ENCODE assay signal across 17 mouse cellular contexts in the genomic region with DNA sequence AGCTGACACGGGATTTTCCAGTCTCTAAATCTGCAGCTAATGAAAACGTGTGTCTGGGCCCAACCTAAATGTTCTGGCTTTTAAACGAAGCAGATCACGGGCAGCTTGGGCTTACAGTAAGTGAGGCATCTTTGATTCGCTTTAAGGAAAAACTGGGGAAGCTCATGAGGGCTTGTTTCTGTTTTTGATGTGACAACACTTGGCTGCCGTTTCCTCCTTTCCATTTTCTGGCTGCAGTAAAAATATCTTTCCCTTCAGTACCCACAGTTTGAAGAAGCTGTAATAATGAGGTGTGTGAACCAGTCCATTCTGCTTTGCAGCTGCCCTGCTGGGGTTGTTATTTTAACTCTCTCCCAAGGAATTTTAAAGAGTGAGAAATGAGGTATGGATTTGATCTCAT.
A peak's percentile ranks its signal among the peaks of the same experiment; 100 is the strongest.
DNase-seq lines count a peak whose midpoint lies in the region; ATAC-seq and TF ChIP-seq lines count a peak whose summit lies in the region.
"Had no signal": no experiment of that assay in that cellular context is flagged by ENCODE, and none has a peak within 500 bp of the region (broad histone marks: within the 10 kb centered on the region; RNA-seq: fewer than 3 reads in every experiment).

No protein-coding gene starts in this region.

- H3K27ac ChIP-seq in lung, embryonic 14.5 days (ENCODE audit: low read depth): no peak overlapping the region
- 0 out of 2 replicates have a peak overlapping the region, but pooled peaks have one; percentile 16 for H3K27ac ChIP-seq in forebrain, embryonic 10.5 days
- peak overlapping the region; percentile 24; the same call in 1 of the 2 replicates for H3K27ac ChIP-seq in forebrain, embryonic 15.5 days (replicated peaks)
- 0 out of 2 replicates have a peak overlapping the region, but pooled peaks have one; percentile 6 for H3K27ac ChIP-seq in midbrain, embryonic 15.5 days
- H3K27ac ChIP-seq: limb, embryonic 13.5 days; liver, embryonic 15.5 days had no signal

- peak; percentile 71 for DNase-seq in lung, embryonic 14.5 days
- DNase-seq in lung, postnatal 10 days: no peak
- DNase-seq in forebrain, embryonic 10.5 days (ENCODE audit: extremely low spot score, low spot score): no peak
- DNase-seq in kidney, adult 11 months: no peak
- DNase-seq in thymus, postnatal 14 days: no peak
- DNase-seq: cerebellum, postnatal 14 days; heart, postnatal 4 days; kidney, adult 9 months; kidney, postnatal 36 days; layer of hippocampus, adult 9-11 months; thymus, adult 18-20 months had no signal

- H3K27me3 ChIP-seq in lung, embryonic 14.5 days (ENCODE audit: insufficient read depth, low read length): no peaks in the 10 kb centered on the region
- no peaks in the 10 kb centered on the region for H3K27me3 ChIP-seq in forebrain, embryonic 10.5 days (ENCODE audit: poor library complexity, severe bottlenecking)
- no peaks in the 10 kb centered on the region for H3K27me3 ChIP-seq in forebrain, embryonic 15.5 days
- no peaks in the 10 kb centered on the region for H3K27me3 ChIP-seq in midbrain, embryonic 15.5 days (replicated peaks)
- H3K27me3 ChIP-seq: heart, embryonic 12.5 days; limb, embryonic 13.5 days; liver, embryonic 15.5 days had no signal

- H3K36me3 ChIP-seq in lung, embryonic 14.5 days (ENCODE audit: insufficient read depth): no peaks in the 10 kb centered on the region
- H3K36me3 ChIP-seq in forebrain, embryonic 10.5 days (replicated peaks): no peaks in the 10 kb centered on the region
- H3K36me3 ChIP-seq in forebrain, embryonic 15.5 days: no peaks in the 10 kb centered on the region
- H3K36me3 ChIP-seq in midbrain, embryonic 15.5 days (replicated peaks): no peaks in the 10 kb centered on the region
- H3K36me3 ChIP-seq: heart, embryonic 12.5 days; limb, embryonic 13.5 days; liver, embryonic 15.5 days had no signal

- peak; percentile 51 for ATAC-seq in lung, embryonic 14.5 days (ENCODE audit: insufficient read depth)
- peak; percentile 33 for ATAC-seq in forebrain, embryonic 15.5 days (replicated peaks)
- peak; percentile 46; the same call in 1 of the 2 replicates for ATAC-seq in midbrain, embryonic 15.5 days (replicated peaks)
- ATAC-seq: inflammation-experienced regulatory T-cells, adult 6 months had no signal

- no peaks in the 10 kb centered on the region for H3K4me1 ChIP-seq in lung, embryonic 14.5 days (ENCODE audit: insufficient read depth)
- peaks cover 34% of the 10 kb centered on the region for H3K4me1 ChIP-seq in forebrain, embryonic 10.5 days
- H3K4me1 ChIP-seq in forebrain, embryonic 15.5 days: peaks cover 30% of the 10 kb centered on the region
- peaks cover 15% of the 10 kb centered on the region for H3K4me1 ChIP-seq in midbrain, embryonic 15.5 days
- H3K4me1 ChIP-seq: liver, embryonic 15.5 days had no signal

- H3K4me2 ChIP-seq in lung, embryonic 14.5 days: no peak overlapping the region
- no peak overlapping the region for H3K4me2 ChIP-seq in forebrain, embryonic 15.5 days (replicated peaks)
- no peak overlapping the region for H3K4me2 ChIP-seq in midbrain, embryonic 15.5 days
- H3K4me2 ChIP-seq: heart, embryonic 12.5 days; limb, embryonic 13.5 days; liver, embryonic 15.5 days had no signal

- TF ChIP-seq CTCF in lung, embryonic 14.5 days (IDR thresholded peaks at IDR 0.05; ENCODE audit: low read depth): no peak

- H3K9ac ChIP-seq in lung, embryonic 14.5 days: no peak overlapping the region
- no peak overlapping the region for H3K9ac ChIP-seq in forebrain, embryonic 15.5 days (replicated peaks)
- no peak overlapping the region for H3K9ac ChIP-seq in midbrain, embryonic 15.5 days
- H3K9ac ChIP-seq: heart, embryonic 12.5 days; limb, embryonic 13.5 days; liver, embryonic 15.5 days had no signal

- H3K9me3 ChIP-seq in lung, embryonic 14.5 days (ENCODE audit: low read depth, low read length): no peaks in the 10 kb centered on the region
- H3K9me3 ChIP-seq in forebrain, embryonic 10.5 days: no peaks in the 10 kb centered on the region
- H3K9me3 ChIP-seq in forebrain, embryonic 15.5 days: no peaks in the 10 kb centered on the region
- H3K9me3 ChIP-seq in midbrain, embryonic 15.5 days: no peaks in the 10 kb centered on the region
- H3K9me3 ChIP-seq: heart, embryonic 12.5 days; limb, embryonic 13.5 days; liver, embryonic 15.5 days had no signal

- H3K4me3 ChIP-seq in lung, embryonic 14.5 days (ENCODE audit: low read depth, low read length): no peak overlapping the region
- H3K4me3 ChIP-seq in forebrain, embryonic 10.5 days: no peak overlapping the region
- H3K4me3 ChIP-seq in forebrain, embryonic 15.5 days: no peak overlapping the region
- no peak overlapping the region for H3K4me3 ChIP-seq in midbrain, embryonic 15.5 days
- H3K4me3 ChIP-seq: heart, embryonic 12.5 days; limb, embryonic 13.5 days; liver, embryonic 15.5 days had no signal

- WGBS in lung, embryonic 14.5 days: 31% methylated on average over 6 of the region's 6 CpGs
- WGBS in forebrain, embryonic 10.5 days: 62% methylated on average over 6 of the region's 6 CpGs
- 8% methylated on average over 6 of the region's 6 CpGs for WGBS in forebrain, embryonic 15.5 days
- WGBS in midbrain, embryonic 15.5 days: 19% methylated on average over 6 of the region's 6 CpGs
